Mouse (Mus musculus): ENCODE results near the gene Cxcr5. TPM values are rescaled to one million over a fixed set of nuclear protein-coding genes. Genes with fewer than 3 reads are reported as not detected.

Cxcr5 gene
- total RNA-seq, 4 experiments from 2014 or later: not detected

DNA sequence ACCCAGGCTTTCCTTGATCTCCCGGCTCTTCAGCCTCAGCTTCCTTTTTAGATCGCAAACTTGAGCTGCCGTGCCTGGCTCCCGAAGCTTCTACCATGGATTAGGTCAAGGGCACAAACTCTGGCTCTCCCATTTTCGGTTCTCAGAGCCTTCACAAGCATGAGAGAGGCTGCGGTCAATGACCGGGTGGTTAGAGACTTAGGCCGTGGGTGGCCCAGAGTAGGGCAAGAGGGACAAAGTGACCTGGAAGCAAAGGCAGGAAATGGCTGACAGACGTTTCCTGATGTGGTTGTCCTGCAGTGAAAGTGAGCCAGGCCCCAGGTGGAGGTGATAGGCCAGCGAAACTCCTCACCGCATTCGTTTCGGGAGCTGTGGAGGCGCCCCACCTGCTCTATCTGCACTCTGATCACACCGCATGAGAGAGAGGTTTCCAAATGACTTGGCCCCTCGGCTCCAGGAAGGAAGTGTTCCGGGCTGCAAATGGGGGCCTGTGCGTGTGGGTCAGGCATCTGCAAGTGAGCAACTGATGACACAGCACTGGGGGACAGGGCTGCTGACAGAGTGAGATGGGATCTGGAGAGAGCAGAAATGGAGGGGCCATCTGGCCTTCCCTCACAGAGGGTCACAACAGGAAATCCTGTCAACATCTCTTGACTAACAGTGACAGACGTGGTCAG lies 23.9 kb downstream of the Cxcr5 start:
- DNase-seq (ENCODE audit: low spot score in 2 of 2): no peak

DNA sequence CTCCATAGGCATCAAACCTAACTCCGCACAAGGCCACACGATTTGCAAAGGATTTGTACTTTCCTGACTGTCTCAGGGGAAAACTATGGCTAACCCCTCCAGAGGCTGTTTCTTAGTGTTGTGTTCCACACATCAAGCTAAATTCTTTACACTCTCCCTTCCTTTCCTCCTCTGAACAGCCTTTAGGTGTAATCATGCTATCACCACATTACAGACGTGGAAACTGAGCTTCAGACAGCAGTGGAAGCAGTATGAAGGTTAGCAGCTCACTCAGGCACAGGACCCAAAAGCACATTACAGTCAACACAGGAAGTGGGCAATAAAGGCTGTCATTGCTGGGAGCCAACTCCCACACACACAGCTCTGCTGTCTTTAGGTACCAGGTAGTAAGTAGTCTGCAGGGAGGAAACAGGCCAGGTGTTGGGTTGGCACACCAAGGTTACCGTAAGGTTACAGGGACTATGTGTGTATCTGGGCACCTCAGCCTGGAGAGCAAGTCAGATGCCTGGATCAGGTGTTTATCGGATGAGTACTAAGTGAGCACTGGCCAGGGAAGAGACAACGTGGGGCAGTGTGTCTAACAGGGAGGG lies 28.6 kb downstream of the Cxcr5 start:
- no peak for DNase-seq (ENCODE audit: low spot score in 2 of 2)

DNA sequence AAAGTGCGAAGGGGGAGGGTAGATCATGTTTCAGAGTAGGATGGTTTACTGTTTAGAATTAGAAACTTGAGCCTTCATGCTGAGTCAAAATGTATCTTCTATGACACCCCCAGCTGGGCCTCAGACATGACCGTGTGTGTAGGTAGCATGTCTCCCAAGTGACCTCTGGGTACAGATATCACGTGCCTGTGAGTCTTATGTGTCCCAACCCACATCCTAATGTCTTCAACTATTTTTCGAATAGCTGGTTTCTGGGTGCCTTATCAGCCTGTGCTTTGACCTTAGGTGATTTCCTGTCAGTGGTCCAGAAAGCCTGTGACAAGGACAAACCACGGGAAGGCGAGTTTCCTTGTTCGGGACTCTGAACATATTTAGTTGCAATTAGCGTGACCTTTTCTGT lies 33.3 kb downstream of the Cxcr5 start:
- no peak for DNase-seq (ENCODE audit: low spot score in 2 of 2)

DNA sequence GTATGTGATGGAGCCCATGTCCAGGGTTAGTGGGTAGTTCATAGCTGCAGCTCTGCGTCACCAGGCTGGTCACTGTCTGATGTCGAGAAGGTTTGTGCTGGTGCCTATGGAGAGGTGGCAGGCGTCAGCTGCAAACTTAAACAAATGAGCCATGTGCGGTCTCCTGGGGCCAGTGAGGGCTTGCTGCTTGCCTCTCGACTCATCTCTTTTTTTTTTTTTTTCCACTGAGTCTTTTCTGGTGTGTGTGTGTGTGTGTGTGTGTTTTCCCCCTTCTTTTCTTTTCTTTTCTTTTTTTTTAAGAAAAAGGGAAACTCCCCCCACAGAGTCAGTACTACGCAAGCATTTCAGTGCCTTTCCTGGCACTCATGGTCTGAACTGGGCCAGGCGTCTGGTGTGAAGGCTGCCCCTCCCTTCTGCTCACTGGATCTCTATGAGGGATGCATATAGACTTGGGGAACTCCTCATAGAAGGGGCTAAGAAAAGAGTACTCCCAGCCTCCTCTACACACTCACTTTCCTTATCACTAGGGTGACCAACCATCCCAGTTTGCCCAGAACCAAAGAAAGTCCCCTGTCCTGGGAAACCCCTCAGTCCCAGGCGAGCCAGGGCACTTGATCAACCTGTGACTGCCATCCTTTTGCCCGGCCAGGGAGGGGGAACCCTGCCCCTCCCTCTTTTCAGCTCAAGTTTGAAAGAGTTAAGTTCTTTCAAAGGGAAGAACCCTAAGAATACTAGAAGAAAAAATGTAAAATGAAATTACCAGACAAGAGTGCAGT lies 35.2 kb downstream of the Cxcr5 start:
- no peak for DNase-seq (ENCODE audit: low spot score in 2 of 2)

DNA sequence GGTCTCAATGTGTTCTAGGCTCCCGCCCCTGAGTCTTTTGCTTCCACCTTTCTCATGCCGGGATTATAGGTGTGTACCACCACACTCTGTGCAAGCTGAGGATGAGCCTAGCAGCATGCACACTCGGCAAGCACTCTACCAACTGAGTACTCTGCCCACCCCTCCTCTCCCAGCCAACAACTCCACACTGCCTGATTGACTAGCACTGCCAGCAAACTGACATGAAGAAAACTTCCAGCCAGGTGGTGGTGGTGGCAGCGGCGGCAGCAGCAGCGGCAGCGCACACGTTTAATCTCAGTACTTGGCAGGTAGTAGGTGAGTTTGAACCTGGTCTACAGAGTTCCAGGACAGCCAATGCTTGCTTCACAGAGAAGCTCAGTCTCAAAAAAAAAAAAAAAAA lies 36.1 kb downstream of the Cxcr5 start:
- no peak for DNase-seq (ENCODE audit: low spot score in 2 of 2)

DNA sequence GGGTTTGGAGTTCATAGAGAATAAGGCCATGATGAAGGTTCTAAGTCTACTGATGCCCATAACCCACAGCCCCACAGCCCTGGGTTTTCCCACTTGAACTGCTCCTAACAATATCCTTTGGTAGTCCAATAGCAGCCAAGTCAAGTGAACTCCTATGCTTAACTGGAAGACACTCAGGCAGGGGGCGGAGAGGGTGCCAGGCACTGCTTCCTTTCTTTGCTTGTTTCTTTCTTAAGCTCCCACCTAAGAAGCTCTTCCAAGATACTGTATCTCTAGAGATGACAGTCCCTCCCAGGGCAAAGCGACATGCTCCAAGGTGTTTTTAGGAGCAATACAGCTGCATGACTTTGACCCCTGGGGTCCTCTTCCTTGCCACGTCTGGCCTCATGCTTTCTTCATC lies 36.7 kb downstream of the Cxcr5 start:
- no peak for DNase-seq (ENCODE audit: low spot score in 2 of 2)

DNA sequence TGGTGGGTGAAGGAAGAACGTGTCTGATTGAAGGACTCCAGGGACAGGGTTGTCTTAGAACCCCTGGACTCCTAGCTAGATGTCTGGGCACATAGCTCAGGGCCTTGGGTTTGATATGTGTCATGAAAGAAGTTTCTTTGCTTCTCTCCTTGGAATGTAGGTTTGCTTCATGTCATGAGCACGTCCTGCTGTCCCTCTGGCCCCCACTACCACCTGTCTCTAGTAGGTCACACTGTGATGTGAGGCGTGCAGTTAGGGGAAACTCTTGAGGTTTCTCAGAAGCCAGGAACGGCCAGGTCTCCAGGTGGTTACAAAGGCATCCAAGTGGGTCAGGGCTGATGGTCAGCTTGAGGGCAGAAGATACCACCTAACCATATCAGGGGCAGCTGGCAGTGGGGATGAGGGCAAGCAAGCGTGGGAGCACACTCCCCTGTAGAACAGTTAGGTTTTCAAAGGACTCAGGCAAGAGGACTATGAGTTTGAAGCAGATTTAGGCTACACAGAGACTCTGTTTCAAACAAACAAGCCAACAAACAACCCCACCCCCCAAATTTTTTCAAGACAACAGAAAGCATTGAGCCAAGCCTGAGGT lies 37.3 kb downstream of the Cxcr5 start:
- DNase-seq (ENCODE audit: low spot score in 2 of 2): no peak

DNA sequence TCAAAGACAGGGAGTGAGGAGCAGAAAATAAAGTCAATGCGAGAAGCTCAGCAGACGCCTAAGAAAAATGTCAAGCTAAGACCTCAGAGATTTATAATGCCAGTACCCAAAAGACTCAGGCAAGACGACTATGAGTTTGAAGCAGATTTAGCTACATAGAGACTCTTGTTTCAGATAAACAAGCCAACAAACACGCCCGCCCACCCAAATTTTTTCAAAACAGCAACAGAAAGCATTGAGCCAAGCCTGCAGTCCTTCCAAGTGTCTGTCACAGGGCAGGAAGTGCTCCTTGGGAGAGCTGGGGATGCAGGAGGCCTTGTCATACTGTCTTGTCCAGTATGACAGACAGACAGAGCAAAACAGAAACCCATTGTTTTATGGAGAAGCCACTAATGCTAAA lies 38.0 kb downstream of the Cxcr5 start:
- no peak for DNase-seq (ENCODE audit: low spot score in 2 of 2)

DNA sequence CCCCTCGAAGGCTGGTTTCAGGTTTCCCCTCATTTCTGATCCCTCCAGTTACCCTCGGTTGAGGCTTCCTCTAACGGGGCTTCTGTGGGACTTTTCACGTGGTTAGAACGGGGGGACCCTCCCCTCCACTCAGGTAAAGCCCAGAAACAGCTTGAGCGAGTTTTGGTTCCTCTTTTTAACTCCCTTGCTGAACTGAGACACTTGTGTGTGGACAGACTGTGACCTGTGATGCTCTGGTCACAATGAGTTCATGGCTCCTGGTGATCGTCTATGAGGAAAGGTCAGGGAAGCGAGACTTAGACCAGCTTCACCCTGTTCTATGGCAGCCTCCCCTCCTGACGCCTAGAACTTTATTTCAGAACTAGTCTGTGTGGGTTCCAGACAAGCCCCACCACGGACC lies 39.8 kb downstream of the Cxcr5 start:
- no peak for DNase-seq (ENCODE audit: low spot score in 2 of 2)

DNA sequence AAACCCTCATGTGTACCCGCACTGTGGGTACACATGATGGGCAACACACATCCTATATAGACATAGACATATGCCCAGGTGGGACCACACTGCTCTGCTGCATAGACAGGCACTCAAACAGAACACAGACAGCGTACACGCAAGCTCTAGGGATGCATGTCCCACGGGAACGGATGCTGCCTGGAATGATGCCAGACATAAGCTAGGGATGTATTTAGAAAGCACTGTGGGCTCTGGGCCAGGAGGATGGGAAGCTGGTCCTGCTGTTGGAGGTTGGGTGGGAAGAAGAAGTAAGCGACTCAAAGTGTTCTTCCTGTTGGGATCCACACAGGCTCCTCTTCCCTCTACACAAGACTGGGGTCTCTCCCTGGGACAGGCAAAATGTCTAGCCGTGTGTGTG lies 43.6 kb downstream of the Cxcr5 start:
- DNase-seq (ENCODE audit: low spot score in 2 of 2): no peak

DNA sequence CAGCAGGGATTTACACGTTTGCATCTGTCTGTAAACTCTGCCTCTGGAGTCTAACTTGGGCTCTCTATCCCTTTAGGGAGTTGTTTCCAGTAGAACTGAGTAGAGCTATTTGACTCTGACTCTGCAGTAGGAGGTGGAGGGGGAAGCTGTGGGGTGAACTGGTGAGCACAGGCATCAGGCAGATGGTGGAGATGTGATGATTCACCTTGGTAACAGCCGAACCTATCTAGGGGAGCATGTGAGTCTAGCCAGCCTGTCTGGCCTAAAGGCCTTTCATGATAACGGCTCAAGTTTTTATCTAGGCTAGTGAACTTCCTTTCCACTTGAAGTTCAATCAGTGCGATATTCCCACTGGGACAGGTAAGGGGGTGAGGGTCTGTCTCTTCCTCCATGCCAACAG lies 44.3 kb downstream of the Cxcr5 start:
- DNase-seq (ENCODE audit: low spot score in 2 of 2): no peak

DNA sequence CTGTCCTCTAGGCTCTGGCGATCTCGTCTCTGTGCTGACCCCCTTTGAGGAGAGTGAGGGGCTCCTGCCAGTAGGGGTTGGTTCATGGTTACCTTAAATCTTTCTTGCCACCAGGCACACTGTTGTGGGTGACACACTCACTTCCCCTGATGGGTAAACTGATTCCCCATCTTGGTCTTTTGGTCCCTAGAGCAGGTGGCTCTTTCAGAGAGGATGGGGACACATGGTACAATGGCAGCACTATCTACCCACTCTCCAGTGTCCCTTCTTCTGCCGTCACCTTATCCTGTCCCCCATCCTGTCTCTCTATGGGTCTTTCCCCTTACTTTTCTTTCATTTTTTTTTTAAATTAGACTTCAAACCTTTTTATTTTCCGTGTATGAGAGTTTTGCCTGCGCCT lies 45.8 kb downstream of the Cxcr5 start:
- DNase-seq (ENCODE audit: low spot score in 2 of 2): no peak

DNA sequence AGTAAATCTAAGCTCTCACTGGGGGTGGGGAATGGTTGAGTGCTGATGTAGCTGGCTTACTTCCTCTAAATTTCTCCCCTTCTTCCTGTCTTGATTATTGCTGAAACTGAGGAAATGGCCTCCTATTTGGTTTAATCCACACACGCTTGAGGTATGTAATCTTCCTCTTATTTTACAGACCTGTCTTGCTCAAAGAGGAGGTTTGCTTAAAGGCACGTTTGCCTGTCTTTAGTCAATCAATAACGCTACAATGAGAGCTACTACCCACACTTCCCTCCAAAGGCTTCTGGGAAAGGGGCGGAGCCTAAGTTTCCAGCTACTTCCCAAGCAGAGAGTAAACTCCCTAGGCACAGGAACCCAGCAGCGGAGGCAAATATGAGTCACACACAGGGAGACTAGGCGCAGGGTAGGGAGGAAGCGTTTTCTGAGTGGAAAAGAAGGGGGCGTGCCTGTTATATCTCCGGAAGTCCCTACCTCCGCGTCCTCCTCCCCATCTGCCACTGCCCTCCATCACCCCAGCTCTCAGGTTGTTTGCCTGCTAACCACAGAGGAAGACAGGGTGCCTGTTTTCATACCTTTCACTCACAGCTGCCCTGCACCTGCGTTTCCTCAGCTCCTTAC lies 46.4 kb downstream of the Cxcr5 start:
- peak in 1 of 2 experiments; percentile 21 for DNase-seq (ENCODE audit: low spot score in 2 of 2)

DNA sequence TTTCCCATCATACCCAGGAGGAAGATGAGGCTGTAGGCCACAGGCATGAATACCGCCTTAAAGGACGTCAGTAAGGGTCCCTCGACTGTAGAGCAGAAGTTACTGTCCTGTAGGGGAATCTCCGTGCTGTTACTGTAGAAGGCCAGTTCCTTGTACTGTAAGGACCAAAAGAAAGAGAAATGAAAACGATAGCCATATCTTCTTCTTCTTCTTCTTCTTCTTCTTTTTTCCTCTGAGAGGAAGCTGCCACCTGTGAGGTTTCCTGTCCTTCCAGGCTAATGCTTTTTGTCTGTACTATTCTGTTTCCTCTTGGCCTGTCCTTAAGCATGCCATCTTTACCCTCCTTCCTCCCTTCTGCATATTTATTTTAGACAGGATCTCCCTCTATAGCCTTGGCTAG lies 47.5 kb downstream of the Cxcr5 start:
- no peak for DNase-seq (ENCODE audit: low spot score in 2 of 2)

DNA sequence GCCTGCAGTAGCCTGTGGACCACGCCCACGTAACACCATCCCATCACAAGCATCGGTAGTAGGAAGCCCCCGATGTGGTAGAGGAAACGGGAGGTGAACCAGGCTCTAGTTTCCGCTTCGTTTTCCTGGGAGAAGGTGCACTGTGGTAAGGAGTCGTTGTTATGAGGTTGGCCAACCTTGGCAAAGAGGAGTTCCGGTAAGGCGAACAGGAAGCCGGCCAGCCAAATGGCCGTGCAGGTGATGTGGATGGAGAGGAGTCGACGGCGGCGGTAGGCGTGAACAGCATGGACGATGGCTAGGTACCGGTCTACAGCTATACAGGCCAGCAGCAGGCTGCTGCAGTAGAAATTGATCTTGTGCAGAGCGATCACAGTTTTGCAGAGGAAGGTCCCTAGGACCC lies 48.1 kb downstream of the Cxcr5 start:
- no peak for DNase-seq (ENCODE audit: low spot score in 2 of 2)

DNA sequence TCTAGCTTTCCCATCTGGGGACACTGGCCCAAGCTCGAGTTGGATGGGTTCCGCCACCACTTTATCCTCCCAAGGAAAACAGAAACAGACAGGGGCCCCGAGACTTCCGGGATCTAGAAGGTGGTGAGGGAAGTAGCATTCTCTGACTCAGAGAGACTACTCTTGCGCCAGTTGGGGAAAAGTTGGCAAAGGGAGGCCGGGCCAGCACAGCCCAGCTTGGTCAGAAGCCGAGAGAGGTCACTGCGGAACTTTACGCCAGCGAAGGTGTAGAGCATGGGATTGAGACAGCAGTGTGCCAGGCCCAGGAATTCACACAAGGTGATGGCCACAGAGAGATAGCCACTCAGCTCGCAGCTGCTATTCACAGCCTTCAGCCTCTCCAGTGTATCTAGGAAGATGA lies 48.6 kb downstream of the Cxcr5 start:
- peak in 1 of 2 experiments; percentile 43 for DNase-seq (ENCODE audit: low spot score in 2 of 2)

DNA sequence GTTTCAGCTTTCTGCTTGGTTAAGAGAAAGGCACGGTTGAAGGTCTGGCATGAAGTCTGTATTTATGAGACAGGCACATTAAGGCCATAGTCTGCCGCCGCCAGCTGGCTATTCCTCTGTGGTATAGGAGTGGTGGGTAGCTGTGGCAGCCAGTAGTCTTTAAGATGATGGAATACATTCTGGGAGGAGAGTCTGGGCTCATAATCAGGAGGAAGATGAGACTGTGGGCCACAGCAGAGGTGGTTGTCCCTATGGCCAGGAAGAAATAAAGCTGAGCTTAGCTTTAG lies 49.0 kb downstream of the Cxcr5 start:
- DNase-seq (ENCODE audit: low spot score in 2 of 2): no peak

DNA sequence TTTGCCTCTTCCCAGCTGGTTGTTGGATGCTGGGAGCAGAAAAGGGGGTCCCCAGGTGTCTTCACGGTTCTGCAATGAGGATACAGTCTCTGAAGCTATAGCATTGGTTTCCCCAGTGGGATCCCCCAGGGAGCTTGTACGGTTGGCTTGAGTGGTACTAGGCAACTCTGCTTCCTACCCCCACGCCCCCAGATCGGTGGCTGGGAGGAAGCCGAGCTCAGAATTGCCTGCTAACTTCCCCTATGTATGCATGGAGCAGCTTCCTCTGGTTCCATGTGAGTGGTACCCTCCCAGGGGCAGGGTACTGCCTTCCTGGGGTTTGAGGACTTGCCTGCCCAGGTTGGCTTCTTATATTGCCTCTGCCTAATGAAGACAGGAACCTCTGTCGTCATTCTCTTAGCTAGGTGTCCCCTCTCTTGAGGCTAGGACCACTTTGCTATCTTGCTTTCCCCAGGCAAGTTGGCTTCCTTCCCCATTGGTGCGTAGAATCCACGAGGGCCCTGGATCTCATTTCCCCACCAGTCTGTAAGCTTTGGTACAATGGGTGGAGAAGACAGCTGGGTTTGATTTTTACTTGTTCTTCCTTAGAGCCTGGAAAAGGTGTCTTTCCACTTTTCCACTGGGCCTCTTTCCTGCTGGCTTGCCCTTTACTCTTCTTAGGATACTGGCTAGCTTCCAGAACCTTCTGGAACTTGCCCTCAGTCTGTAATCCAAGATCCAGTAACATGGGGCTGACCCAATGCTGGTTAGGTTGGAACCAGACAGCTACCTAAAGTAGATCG lies 49.6 kb downstream of the Cxcr5 start:
- DNase-seq (ENCODE audit: low spot score in 2 of 2): peak in 1 of 2 experiments; percentile 45

DNA sequence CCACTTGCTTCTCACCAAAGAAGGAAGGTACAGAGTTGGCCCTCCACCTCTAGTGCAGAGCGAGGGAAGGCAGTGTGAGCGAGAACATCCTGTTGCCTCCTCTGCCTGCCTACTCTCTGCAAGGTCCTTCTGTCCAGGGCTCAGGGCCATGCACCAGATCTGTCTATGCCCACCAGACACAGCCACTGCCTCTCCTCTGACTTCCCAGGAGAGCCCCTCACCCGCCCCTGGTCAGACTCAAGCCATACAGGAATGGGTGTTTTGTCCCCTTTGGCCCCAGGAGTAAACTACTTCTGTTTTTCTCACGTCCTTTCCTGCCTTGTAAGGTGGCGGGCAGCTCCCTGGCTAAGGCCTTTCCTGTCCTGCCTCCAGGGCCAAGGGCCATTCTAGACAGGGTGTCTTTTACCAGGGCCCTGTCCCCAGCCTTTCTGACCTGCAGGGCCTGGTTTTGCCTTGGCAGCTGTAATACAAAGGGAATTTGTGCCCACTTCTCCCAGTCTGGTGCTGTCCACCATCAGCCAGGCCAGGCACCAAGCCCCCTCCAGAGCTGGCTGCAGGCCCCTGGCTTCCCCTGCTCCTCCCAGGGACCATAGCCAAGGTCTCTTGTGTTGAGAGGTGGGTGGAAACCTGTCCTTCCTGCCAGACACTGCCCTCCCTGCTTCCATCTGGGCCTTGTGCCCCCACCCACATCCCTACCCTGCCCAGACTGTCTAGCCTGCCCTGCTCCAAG lies 50.6 kb downstream of the Cxcr5 start:
- DNase-seq (ENCODE audit: low spot score in 2 of 2): peak in 1 of 2 experiments; percentile 41

DNA sequence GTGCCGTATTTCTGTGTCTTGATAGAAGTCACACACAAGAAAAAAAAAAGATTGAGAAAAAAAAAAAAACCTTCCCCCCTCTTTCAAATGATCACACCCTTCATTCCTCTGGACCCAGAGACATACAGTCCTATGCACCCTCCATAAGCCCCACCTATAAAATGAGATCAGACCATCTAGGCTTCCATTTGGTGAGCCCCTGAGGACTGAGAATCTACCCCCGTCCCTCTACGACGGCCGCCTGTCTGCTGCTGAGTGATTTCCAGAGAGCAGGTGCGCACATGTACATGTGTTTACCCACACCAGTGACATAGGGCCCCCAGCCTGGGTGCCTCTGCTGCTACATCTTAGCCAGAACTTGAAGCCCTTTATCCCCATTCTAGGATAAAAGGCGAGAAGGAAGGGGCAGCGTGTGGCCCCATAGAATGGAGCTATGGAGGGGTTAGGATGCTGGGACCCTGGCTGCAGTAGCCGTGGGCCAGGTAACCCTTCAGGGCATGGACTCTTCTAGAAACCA lies 51.3 kb downstream of the Cxcr5 start:
- DNase-seq (ENCODE audit: low spot score in 2 of 2): no peak
